Mouse (Mus musculus) retina, embryonic 14.5 days (tissue): ENCODE data around the gene Wdtc1.

Experiments used
- DNase-seq: peaks from one replicate; pipeline ENCODE4 v3.0.0-alpha.2; 2015; ENCODE audit warnings: low spot score

Wdtc1 gene

DNA sequence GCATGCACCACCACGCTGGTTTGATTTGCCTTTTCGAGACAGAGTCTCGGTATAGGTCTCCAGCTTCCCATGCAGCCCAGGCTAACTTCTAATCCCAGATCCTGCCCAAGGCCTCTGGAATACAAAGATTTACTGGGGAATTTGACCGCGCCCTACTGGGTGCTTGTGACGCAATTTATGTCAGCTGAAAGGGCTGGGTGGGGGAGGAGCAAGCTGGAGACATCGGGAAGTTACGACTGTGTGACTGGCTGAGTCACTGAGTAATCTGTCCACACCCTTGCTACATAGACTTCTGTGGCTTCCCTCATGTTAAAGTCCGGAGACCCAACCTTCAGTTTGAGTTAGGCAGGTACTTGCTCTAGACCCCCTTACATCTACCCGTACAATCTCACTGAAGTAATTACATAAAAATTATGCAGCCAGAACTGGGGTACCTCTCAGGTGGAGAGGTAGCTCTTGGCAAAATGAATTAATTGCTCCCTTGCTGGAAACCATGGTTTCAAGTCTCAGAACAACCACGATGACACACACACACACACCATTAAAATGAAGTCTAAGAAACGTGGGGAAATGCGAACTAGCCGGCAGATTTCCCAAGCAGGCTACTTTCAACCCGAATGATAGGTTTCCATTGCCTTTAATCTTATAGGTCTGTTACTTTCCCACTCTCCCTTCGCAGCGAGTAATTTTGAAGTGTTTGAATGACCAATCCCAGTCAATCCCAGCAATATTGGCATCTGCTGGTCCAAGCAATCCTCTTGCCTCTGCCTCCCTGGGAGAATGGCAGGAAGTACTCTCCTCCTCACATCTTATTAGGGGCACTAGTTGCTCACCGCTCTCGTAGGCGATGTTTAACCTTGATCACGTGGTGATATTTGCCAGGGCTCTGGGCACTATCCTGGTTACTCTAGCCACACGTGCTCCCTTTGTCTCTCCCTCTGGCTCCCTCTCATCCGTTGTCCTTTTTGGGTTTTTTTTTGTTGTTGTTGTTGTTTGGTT, at the start of gene Wdtc1:
Wdtc1 (minus strand) TSS at position 115 of the 999 bp plus-strand sequence.
- DNase-seq: no peak

GRCm38 (mm10) chr4:133402011-133402410, 48.7 kb upstream of the Wdtc1 start:
- no peak for DNase-seq

GRCm38 (mm10) chr4:133400098-133400497, 46.8 kb upstream of the Wdtc1 start:
- DNase-seq: no peak

DNA sequence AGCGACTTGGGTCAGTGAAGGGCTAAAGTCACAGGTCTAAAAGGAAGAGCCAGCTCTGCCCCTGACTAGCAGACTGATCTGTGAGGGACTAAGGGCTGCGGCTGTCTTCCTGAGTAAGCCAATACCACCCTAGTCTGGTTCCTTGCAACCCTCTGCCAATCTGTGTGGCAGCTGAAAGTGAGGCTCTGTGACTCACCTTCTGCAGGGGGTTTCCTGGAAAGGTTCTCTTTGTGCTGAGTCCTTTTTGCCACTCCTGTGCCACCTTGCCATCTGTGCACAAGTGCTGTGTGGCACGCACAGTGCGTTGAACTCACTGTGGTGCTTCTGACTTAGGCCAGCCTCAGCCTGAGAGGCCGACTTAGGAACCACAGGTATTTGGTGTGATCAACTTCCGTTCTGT, 46.2 kb upstream of the Wdtc1 start:
- no peak for DNase-seq

- no peak for DNase-seq
Measured at GRCm38 (mm10) chr4:133398619-133399018, 45.3 kb upstream of the Wdtc1 start.

- DNase-seq: no peak
Measured at GRCm38 (mm10) chr4:133397961-133398360, 44.7 kb upstream of the Wdtc1 start.

DNA sequence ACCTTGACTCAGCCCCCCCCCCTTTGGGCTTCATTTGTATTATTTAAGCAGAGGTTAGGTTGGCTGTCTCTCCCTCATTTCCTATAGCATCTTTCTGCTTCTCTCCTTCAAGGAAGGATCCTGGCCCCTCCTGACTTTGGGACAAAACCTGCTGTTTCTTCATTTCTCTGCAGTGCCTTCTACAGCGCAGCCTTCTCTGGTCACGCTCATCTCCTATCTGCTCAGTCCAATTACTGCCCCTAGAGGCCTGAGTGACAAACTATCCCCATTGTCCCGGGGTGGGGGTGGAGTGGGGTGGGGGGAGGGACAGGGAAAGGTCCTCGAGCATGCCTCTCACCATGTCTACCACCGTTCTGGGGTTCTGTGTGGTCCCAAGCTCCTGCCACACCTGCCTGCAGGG, 44.0 kb upstream of the Wdtc1 start:
- DNase-seq: no peak

DNA sequence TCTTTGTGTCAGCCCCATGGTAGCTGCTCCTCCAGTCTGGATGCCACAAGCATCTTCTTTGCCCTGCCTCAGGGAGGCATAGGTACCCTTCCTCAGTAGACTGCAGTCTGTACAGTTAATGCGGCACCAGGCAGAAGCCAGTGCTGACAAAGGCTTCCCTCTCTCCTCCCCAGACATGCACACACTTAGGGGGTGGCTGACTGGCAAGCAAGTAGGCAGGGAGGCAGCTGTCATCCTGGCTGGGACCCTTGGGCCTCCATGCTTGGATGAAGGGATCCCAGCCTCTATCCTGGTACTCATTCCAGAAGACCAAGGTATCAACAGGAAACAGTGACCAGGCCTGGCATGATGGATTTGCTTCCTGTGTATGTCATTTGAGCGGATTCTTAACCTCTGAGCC, 42.8 kb upstream of the Wdtc1 start:
- no peak for DNase-seq

DNA sequence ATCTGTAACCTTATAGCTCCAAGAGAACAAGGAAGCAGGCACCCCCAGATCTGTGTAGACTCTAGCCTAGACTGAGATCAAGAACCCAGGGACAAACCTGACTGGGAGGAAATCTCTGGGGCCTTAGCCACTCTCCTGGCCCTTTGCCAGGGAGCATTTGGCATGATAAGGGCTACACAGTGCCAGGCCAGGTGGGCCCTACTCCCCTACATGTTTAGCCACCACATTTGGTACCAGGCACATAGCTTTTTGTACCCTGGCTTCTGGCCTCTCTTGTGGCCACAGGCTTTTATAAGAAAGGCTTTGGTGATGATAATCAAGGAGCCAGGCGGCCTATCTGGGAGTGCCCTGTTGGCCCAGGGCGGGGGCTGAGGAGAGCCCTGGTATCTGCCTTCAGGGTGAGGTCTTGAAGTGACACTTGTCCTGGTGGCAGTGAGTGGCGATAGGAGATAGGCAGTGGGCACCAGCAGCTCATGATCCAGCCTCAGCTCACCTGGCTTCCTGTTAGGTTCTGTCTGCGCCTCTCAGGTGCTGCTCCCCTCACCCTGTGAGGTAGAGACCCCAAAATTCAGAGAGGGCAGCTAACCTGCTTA, 41.8 kb upstream of the Wdtc1 start:
- no peak for DNase-seq

DNA sequence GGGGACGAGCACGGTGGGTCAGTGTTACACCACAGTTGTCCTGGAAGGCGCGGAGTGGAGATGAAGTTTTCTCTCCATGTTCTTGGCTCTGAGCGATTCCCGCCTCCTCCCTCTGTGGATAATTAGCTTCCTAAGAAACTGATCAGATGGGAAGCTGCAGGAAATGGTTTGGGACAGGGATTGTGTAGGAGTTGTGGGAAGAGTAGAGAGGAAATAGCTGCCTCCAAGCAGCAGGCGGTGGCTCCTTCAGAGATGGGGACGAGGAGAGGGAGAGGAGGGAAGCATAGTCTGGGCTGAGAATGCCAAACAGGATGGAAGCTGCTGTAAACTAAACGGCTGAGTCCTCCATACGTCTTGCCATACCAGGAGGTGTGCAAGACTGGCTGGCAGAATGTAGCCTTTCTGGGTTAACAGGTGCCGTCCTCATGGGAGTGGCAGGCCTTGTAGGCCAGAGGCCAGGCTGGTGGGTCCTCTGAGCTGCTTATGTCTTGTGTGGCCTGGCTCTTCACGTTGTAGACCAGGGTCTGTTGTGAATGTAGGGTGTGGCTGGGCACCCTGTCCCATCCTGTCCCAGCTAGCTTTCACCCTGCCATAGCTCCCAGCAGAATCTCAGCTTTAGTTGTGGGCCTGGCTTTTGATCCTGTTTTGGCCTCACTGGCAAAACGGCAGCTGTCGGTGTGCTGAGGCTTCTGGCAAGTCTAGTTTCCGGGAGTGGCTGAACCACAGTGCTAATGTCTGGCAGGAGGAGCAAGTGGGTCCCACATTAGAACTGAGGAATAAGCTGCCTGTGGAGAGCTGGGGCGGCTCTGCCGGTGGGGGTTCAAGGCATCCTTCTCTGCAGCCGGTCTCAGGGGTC, 38.1 kb upstream of the Wdtc1 start:
- DNase-seq: no peak

GRCm38 (mm10) chr4:133390585-133390984, 37.3 kb upstream of the Wdtc1 start:
- DNase-seq: no peak

- DNase-seq: no peak
Measured at GRCm38 (mm10) chr4:133390042-133390441, 36.8 kb upstream of the Wdtc1 start.

DNA sequence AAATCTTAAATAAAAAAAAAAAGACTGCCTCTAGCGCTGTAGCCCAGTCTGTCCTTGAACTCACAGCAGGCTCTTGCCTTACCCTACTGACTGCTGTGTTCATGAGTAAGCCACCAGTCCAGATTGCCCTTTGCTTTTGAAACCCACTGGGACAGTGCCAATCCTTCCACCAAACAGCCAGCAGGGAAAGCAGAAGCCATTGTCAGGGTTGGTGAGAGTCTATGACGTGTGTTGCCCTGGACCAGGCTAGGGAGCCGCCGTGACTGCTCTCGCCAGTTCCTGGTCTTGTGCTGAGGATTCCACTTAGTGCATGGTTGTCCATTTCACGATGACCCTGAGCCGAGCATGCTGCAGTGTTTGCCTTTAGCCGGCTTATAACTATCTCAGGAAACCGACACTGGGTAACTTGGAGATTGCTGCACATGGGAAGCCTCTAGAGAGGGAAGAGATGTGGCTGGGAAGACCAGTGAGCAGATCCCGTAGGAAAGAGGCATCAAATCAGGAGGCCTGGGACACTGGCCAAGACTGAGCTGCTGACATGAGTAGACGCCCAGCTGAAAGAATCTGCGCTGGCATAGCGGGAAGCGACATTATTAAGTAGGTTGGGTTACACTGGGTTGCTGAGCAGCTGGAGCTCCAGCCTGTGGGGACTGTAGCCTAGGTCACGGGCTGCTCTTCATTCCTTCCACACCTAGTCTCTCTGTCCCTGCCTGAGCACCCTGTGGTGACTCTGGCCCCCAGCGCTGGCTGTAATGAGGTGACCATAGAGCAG, 35.7 kb upstream of the Wdtc1 start:
- DNase-seq: no peak

- no peak for DNase-seq
Measured at GRCm38 (mm10) chr4:133387053-133387452, 33.8 kb upstream of the Wdtc1 start.

GRCm38 (mm10) chr4:133386061-133386797, 32.9 kb upstream of the Wdtc1 start:
- DNase-seq: no peak

DNA sequence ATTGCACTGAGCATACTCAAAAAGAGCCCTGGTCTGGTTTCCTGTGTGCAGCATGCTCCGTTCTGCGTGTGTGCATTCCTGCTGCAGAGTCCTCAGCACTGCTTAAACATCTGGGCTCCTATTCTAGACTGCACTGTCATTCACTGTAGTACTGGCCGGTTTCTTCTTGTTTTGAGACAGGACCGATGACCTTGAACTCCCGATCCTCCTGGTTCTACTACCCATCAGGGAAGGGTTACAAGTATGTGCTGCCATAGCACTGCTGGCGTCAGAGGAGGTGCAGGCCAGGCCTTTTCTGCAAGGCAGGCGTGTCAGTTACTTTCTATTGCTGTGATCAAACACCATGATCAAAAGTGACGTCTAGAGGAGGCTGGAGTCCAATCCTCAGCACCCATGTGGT, 27.9 kb upstream of the Wdtc1 start:
- DNase-seq: no peak

DNA sequence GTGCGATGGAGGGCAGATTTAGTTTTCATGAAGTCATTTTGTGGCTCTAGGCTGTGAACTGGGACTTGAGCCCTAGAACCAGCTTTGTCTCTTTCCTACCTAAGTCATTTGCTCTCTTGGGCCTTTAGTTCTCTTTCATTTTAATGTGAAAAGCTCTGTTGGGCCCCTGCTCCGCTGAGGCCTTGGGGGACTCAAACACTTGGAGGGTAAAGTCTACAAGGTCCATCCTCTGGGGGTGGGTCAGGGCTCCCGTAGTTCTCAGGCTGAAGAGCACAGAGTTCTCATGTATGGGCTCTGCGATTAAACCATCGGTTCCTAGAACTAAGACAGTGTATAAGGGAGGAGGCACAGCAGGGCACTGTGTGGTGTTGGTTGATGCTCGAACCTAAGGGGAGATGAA, 27.3 kb upstream of the Wdtc1 start:
- no peak for DNase-seq

DNA sequence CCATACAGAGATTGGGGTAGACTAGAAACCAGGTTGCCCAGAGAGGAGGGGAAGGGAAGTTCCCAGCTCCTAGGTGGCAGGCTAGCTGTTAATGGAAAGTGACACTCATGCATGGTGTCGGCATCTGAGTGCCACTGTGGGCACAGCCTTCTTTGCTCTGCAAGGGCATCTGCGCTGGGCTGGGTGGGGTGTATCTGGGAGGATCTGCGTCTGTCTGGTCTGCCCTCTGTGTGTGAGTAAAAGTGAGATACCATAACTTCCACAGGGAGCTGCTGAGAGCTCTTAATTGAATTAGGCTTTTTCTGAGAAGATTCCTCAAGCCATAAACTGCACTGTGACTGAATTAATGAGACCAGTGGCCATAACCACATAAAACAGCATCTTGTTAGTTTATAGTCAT, 26.6 kb upstream of the Wdtc1 start:
- no peak for DNase-seq

- no peak for DNase-seq
Measured at GRCm38 (mm10) chr4:133379046-133379347, 25.7 kb upstream of the Wdtc1 start.

- peak; percentile 52 for DNase-seq
Measured at GRCm38 (mm10) chr4:133378236-133379045, 25.2 kb upstream of the Wdtc1 start.
